In the genomic region with DNA sequence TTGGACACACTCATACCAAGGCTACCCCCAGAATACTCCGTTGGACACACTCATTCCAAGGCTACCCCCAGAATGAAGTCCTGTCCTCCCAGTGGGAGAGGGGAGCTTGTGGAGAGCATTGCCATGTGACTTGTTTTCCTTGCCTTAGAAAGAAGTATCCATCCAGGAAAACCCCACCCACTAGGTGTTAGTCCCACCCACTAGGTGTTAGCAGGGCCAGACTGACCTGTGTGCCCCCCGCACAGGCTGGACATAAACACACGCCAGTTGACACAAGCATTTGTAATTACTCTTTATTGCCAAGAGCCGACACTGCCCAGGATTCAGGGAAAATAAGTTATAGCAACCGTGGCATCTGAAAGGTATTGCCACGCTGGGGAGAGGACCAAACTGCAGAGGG, we compare ENCODE assay signal across 10 mouse cellular contexts. TPM values are rescaled to one million over a fixed set of nuclear protein-coding genes. Genes with fewer than 3 reads are reported as not detected.
DNase-seq lines count a peak whose midpoint lies in the region; ATAC-seq and TF ChIP-seq lines count a peak whose summit lies in the region.
"Had no signal": no experiment of that assay in that cellular context is flagged by ENCODE, and none has a peak within 500 bp of the region (broad histone marks: within the 10 kb centered on the region; RNA-seq: fewer than 3 reads in every experiment).

No protein-coding gene starts in this region.

- no peaks in the 10 kb centered on the region for H3K27me3 ChIP-seq in hindbrain, embryonic 14.5 days (ENCODE audit: control insufficient read depth, insufficient read depth, low read length)
- H3K27me3 ChIP-seq in hindbrain, embryonic 16.5 days (replicated peaks; ENCODE audit: control insufficient read depth, insufficient read depth, low read length) = no peaks in the 10 kb centered on the region
- no peaks in the 10 kb centered on the region for H3K27me3 ChIP-seq in neural tube, embryonic 12.5 days (replicated peaks)
- H3K27me3 ChIP-seq in kidney, postnatal 0 days (ENCODE audit: insufficient read depth, low read length) = no peaks in the 10 kb centered on the region

- TF ChIP-seq CTCF in kidney, postnatal 0 days (IDR thresholded peaks at IDR 0.05; ENCODE audit: low read depth) = no peak

- no peak for DNase-seq in hindbrain, embryonic 14.5 days (ENCODE audit: low spot score)
- no peak for DNase-seq in neural tube, embryonic 10.5 days (ENCODE audit: extremely low spot score, low spot score)
- no peak for DNase-seq in kidney, postnatal 0 days (ENCODE audit: low spot score)
- no peak for DNase-seq in layer of hippocampus, adult 9-10 months (ENCODE audit: low spot score)
- DNase-seq in layer of hippocampus, postnatal 25 days (ENCODE audit: extremely low spot score in 1 of 2, low spot score in 1 of 2) = no peak
- DNase-seq: lung, postnatal 14 days; right cerebral cortex, postnatal 25 days had no signal

- H3K27ac ChIP-seq in hindbrain, embryonic 14.5 days = no peak overlapping the region
- no peak overlapping the region for H3K27ac ChIP-seq in hindbrain, embryonic 16.5 days (ENCODE audit: low read depth, low read length)
- no peak overlapping the region for H3K27ac ChIP-seq in neural tube, embryonic 12.5 days
- H3K27ac ChIP-seq in kidney, postnatal 0 days = peak overlapping the region; percentile 66; the same call in 1 of the 2 replicates

- peak overlapping the region; percentile 85; the same call in 1 of the 2 replicates for H3K4me2 ChIP-seq in hindbrain, embryonic 14.5 days (replicated peaks)
- no peak overlapping the region; the same call in 1 of the 2 replicates for H3K4me2 ChIP-seq in hindbrain, embryonic 16.5 days (ENCODE audit: low read length)
- H3K4me2 ChIP-seq in neural tube, embryonic 12.5 days (replicated peaks) = peak overlapping the region; percentile 87; the same call in 1 of the 2 replicates
- H3K4me2 ChIP-seq in kidney, postnatal 0 days (ENCODE audit: low read length) = no peak overlapping the region

- no peaks in the 10 kb centered on the region; the same call in 1 of the 2 replicates for H3K4me1 ChIP-seq in hindbrain, embryonic 14.5 days (replicated peaks; ENCODE audit: control insufficient read depth, insufficient read depth, low read length)
- H3K4me1 ChIP-seq in hindbrain, embryonic 16.5 days (ENCODE audit: control insufficient read depth, insufficient read depth, low read depth, low read length) = peaks cover 3% of the 10 kb centered on the region
- peaks cover 10% of the 10 kb centered on the region for H3K4me1 ChIP-seq in neural tube, embryonic 12.5 days
- no peaks in the 10 kb centered on the region; the same call in 1 of the 2 replicates for H3K4me1 ChIP-seq in kidney, postnatal 0 days (replicated peaks; ENCODE audit: insufficient read depth, low read length)

- H3K36me3 ChIP-seq in hindbrain, embryonic 14.5 days (replicated peaks; ENCODE audit: control insufficient read depth, insufficient read depth) = peaks cover 15% of the 10 kb centered on the region; the same call in 1 of the 2 replicates
- no peaks in the 10 kb centered on the region for H3K36me3 ChIP-seq in hindbrain, embryonic 16.5 days (ENCODE audit: control insufficient read depth, insufficient read depth, low read length)
- peaks cover 33% of the 10 kb centered on the region for H3K36me3 ChIP-seq in neural tube, embryonic 12.5 days
- peaks cover 30% of the 10 kb centered on the region for H3K36me3 ChIP-seq in kidney, postnatal 0 days (ENCODE audit: insufficient read depth, low read length)

- no peak overlapping the region for H3K4me3 ChIP-seq in hindbrain, embryonic 14.5 days (replicated peaks; ENCODE audit: low read length)
- no peak overlapping the region for H3K4me3 ChIP-seq in hindbrain, embryonic 16.5 days (ENCODE audit: low read length)
- H3K4me3 ChIP-seq in neural tube, embryonic 12.5 days = no peak overlapping the region
- H3K4me3 ChIP-seq in kidney, postnatal 0 days (replicated peaks; ENCODE audit: low read depth, low read length) = no peak overlapping the region

- H3K9ac ChIP-seq in hindbrain, embryonic 14.5 days = no peak overlapping the region
- no peak overlapping the region for H3K9ac ChIP-seq in hindbrain, embryonic 16.5 days (ENCODE audit: low read depth, low read length)
- H3K9ac ChIP-seq in neural tube, embryonic 12.5 days = no peak overlapping the region
- no peak overlapping the region for H3K9ac ChIP-seq in kidney, postnatal 0 days (ENCODE audit: low read depth, low read length)

- no peaks in the 10 kb centered on the region for H3K9me3 ChIP-seq in hindbrain, embryonic 14.5 days (ENCODE audit: control insufficient read depth, low read length)
- H3K9me3 ChIP-seq in hindbrain, embryonic 16.5 days (ENCODE audit: control insufficient read depth, low read length) = no peaks in the 10 kb centered on the region
- no peaks in the 10 kb centered on the region for H3K9me3 ChIP-seq in neural tube, embryonic 12.5 days
- no peaks in the 10 kb centered on the region for H3K9me3 ChIP-seq in kidney, postnatal 0 days (replicated peaks; ENCODE audit: low read length)

- ATAC-seq in hindbrain, embryonic 14.5 days (ENCODE audit: low FRiP score) = no peak
- ATAC-seq in hindbrain, embryonic 16.5 days = no peak
- no peak for ATAC-seq in neural tube, embryonic 12.5 days (ENCODE audit: low FRiP score, low read depth)
- ATAC-seq in kidney, postnatal 0 days (replicated peaks; ENCODE audit: low FRiP score, low read depth) = no peak

- 89% methylated on average over 6 of the region's 6 CpGs for WGBS in hindbrain, embryonic 14.5 days
- 86% methylated on average over 6 of the region's 6 CpGs for WGBS in hindbrain, embryonic 16.5 days
- 80% methylated on average over 6 of the region's 6 CpGs for WGBS in neural tube, embryonic 12.5 days
- WGBS in kidney, postnatal 0 days = 68% methylated on average over 6 of the region's 6 CpGs

RNA-seq across cellular contexts. Expression of gene Mien1, which starts 1.4 kb away (rescaled TPM):
- 242 and 256 TPM in 2 replicates for polyA plus RNA-seq in hindbrain, embryonic 14.5 days (2014; fragmentation: Nextera tagmentation; extraction: Ambion mirVana)
- 250 and 276 TPM in 2 replicates for polyA plus RNA-seq in hindbrain, embryonic 16.5 days (2015; fragmentation: Nextera tagmentation; extraction: Ambion mirVana)
- polyA plus RNA-seq in neural tube, embryonic 12.5 days (2016; fragmentation: Nextera tagmentation; extraction: Ambion mirVana) = 192 and 196 TPM in 2 replicates
- polyA plus RNA-seq in kidney, postnatal 0 days (2015; fragmentation: Nextera tagmentation; extraction: Ambion mirVana) = 155 and 158 TPM in 2 replicates
- 100 to 1,000 TPM in 1 of 2 experiments, 10 to 100 TPM in 1; 92.2 to 104 TPM for total RNA-seq in layer of hippocampus, postnatal 25 days (2021)

RNA-seq across cellular contexts. Expression of gene Grb7, which starts 8.8 kb away (rescaled TPM):
- 1.1 and 1.3 TPM in 2 replicates for polyA plus RNA-seq in hindbrain, embryonic 14.5 days (2014; fragmentation: Nextera tagmentation; extraction: Ambion mirVana)
- 1.3 and 2.5 TPM in 2 replicates for polyA plus RNA-seq in hindbrain, embryonic 16.5 days (2015; fragmentation: Nextera tagmentation; extraction: Ambion mirVana)
- polyA plus RNA-seq in neural tube, embryonic 12.5 days (2016; fragmentation: Nextera tagmentation; extraction: Ambion mirVana) = 0.66 and 0.99 TPM in 2 replicates
- polyA plus RNA-seq in kidney, postnatal 0 days (2015; fragmentation: Nextera tagmentation; extraction: Ambion mirVana) = 66.9 and 73.2 TPM in 2 replicates
- 1 to 10 TPM; 1.4 to 2.1 TPM for total RNA-seq in layer of hippocampus, postnatal 25 days (2021)
- total RNA-seq: common myeloid progenitor, adult 5-6 weeks had no signal

RNA-seq across cellular contexts. Expression of gene Erbb2, which starts 25.2 kb away (rescaled TPM):
- polyA plus RNA-seq in hindbrain, embryonic 14.5 days (2014; fragmentation: Nextera tagmentation; extraction: Ambion mirVana) = 8.9 and 10.2 TPM in 2 replicates
- 6.6 and 10.0 TPM in 2 replicates for polyA plus RNA-seq in hindbrain, embryonic 16.5 days (2015; fragmentation: Nextera tagmentation; extraction: Ambion mirVana)
- polyA plus RNA-seq in neural tube, embryonic 12.5 days (2016; fragmentation: Nextera tagmentation; extraction: Ambion mirVana) = 16.4 and 17.5 TPM in 2 replicates
- polyA plus RNA-seq in kidney, postnatal 0 days (2015; fragmentation: Nextera tagmentation; extraction: Ambion mirVana) = 36.1 and 41.1 TPM in 2 replicates
- total RNA-seq in layer of hippocampus, postnatal 25 days (2021) = 1 to 10 TPM; 1.4 to 3.5 TPM
- total RNA-seq: common myeloid progenitor, adult 5-6 weeks had no signal

RNA-seq across cellular contexts. Expression of gene Pgap3, which starts 37.2 kb away (rescaled TPM):
- 6.4 and 6.9 TPM in 2 replicates for polyA plus RNA-seq in hindbrain, embryonic 14.5 days (2014; fragmentation: Nextera tagmentation; extraction: Ambion mirVana)
- polyA plus RNA-seq in hindbrain, embryonic 16.5 days (2015; fragmentation: Nextera tagmentation; extraction: Ambion mirVana) = 8.2 and 9.3 TPM in 2 replicates
- polyA plus RNA-seq in neural tube, embryonic 12.5 days (2016; fragmentation: Nextera tagmentation; extraction: Ambion mirVana) = 9.0 and 9.5 TPM in 2 replicates
- polyA plus RNA-seq in kidney, postnatal 0 days (2015; fragmentation: Nextera tagmentation; extraction: Ambion mirVana) = 16.1 and 17.4 TPM in 2 replicates
- total RNA-seq in layer of hippocampus, postnatal 25 days (2021) = 1 to 10 TPM; 8.9 to 9.6 TPM

RNA-seq across cellular contexts. Expression of gene Pnmt, which starts 51.2 kb away (rescaled TPM):
- polyA plus RNA-seq in hindbrain, embryonic 14.5 days (2014; fragmentation: Nextera tagmentation; extraction: Ambion mirVana) = 3.0 and 3.4 TPM in 2 replicates
- polyA plus RNA-seq in hindbrain, embryonic 16.5 days (2015; fragmentation: Nextera tagmentation; extraction: Ambion mirVana) = 4.5 and 4.9 TPM in 2 replicates
- 0.49 and 1.2 TPM in 2 replicates for polyA plus RNA-seq in neural tube, embryonic 12.5 days (2016; fragmentation: Nextera tagmentation; extraction: Ambion mirVana)
- 3.5 and 3.7 TPM in 2 replicates for polyA plus RNA-seq in kidney, postnatal 0 days (2015; fragmentation: Nextera tagmentation; extraction: Ambion mirVana)
- total RNA-seq in layer of hippocampus, postnatal 25 days (2021) = not detected
- total RNA-seq: common myeloid progenitor, adult 5-6 weeks had no signal

Comparison
In these comparisons a context has a peak if more than half of its experiments do, and no peak if none do; other contexts are left out.
1. H3K4me2 ChIP-seq: peak in hindbrain, embryonic 14.5 days (single experiment) and neural tube, embryonic 12.5 days (single experiment); none in hindbrain, embryonic 16.5 days (single experiment) and kidney, postnatal 0 days (single experiment).
2. RNA of gene Grb7, which starts 8.8 kb away (polyA plus RNA-seq): 66.9 to 73.2 TPM in kidney, postnatal 0 days; 1.3 to 2.5 TPM in hindbrain, embryonic 16.5 days, 1.1 to 1.3 TPM in hindbrain, embryonic 14.5 days and 0.66 to 0.99 TPM in neural tube, embryonic 12.5 days; every median in the first group is over 10 times any median in the second.